Mouse (Mus musculus) cerebellum, postnatal 14 days (tissue): ENCODE measurements around the gene Ggcx.

Experiments used
- DNase-seq, 2 experiments: peaks; one replicate each; pipeline ENCODE4 v3.0.0; 2021; ENCODE audit warnings: mixed read lengths in 2 of 2

Gene Ggcx

DNA sequence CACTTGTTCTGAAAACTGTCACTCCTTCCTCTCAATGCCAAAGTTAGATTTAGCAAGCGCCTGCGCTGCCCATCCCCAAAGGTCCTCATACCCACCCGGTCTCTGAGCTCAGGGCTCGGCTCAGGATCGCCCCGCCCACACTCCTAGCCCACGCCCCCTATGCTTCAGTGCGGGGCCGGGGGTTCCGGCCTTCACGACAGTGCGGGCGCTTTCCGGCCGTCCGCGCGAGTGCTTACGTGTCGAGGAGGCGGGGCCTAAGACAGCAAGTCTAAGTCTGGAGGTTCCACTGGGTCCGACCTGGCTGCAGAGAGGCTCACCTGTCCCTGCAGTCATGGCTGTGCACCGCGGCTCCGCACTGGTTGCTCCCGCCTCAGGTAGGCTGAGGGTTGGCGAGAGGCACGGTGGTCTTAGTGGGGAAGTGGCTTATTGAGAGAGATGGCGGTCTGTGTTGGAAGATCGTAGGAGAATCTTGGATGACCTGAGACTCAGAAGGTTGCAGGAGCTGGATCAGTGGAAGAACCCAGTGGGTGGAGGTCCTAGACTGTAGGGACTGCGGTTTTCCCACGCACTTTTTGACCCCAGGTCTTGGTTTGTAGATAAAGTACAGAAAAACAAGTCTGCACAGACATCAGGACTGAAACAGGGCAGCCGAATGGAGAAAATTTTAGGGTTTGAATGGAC is at the start of gene Ggcx:
Ggcx (plus strand) TSS at position 233 of the 681 bp plus-strand sequence.
- DNase-seq = peak; percentile 95 to 97

DNA sequence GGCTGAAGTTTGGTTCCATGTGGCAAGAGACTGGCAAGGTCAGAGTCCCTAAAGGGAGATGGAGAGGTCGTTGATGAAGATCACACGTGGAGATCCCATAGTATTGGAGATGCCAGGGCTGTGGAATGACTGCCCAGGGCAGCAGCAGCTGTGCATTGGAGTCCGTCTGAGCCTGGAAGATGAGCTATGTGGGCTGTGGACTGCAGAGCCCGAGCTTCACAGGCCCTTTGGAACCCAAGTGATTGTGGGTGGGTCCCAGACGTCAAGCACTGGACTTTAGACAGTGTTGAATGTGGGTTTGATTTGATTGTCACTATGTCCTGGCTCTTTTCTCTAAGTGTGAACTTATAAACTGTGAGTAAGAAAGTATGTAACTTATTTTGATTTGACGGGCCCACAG is 49.1 kb upstream of the Ggcx start:
- no peak for DNase-seq

DNA sequence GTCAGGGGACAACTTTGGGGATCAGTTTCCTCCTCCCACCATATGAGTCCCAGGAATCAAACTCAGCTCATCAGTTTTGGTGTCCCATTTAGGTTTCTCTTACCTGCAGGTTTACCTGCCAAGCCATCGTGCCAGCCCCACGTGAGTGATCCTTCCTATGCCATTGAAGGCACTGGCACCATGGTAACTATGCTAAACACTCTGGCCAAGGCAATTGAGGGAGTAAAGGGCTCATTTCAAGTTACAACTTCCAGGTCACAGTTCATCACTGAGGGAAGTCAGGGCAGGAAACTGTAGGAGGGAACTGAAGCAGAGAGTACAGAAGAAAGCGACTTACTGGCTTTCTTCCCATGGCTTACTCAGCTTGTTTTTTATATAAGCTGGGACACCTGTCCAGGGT is 47.8 kb upstream of the Ggcx start:
- no peak for DNase-seq

DNA sequence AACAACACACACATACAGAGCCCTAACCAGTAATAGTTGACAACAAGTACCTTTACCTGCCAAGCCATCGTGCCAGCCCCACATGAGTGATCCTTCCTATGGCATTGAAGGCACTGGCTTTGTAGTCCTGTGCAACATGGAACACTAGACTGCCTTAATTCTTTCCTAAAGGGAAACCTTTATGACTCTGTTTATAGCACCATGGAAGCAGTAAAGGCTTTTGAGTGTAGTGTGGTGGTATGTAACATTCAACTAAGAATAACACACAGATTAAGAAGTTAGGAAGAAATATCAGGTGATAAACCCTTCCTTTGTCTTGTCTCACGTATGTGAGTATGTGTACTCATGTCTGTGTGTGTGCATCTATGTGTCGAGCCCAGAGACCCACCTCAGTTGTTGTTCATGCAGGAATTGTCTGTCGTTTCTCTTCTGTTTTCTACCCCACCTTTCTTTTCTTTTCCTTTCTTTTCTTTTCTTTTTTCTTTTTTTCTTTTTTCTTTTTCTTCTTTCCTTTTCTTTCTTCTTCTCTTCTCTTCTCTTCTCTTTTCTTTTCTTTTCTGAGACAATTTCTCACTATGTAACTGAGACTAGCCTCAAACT is 47.2 kb upstream of the Ggcx start, which contains the start of gene Rnf181:
Rnf181 (minus strand) TSS at position 113 of the 600 bp plus-strand sequence.
- DNase-seq = no peak

DNA sequence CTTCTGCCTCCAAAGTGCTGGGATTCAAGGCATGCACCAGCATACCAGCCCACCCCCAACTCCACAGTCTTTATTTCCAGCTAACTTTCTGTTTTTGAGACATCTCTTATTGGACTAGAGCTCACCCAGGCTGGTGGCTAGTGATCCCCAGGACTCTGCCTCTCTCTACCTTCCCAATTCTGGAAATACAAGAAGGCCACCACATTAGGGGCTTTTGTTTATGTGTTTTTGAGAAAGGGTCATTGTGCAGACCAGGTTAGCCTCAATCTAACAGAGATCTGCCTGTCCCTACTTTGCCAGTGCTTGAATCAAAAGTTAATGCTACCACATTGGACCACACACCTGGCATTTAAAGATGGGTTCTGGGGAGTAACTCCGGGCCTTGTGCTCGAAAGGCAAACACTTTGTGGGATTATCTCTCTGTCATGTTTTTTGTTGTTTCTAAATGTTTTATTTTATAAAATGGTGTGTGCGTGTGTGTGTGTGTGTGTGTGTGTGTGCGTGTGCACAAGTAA is 46.6 kb upstream of the Ggcx start:
- DNase-seq = no peak

DNA sequence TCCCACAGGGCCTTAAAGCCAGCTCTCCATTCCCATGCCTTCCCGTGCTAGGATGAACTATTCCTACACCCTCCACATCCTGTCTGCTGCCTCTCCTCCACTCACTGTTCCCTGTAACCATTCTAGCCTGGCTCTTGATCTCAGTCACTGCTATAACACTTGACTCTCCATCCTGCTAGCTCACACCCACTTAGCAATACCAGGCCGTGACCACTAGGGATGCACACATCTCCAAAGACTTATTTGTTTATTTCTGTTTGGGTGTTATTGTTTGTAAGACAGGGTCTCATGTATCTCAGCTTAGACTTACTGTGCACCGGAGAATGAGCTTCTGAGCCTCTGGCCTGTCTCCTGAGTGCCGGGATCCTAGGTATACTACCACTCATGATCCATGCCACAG is 44.6 kb upstream of the Ggcx start:
- no peak for DNase-seq

DNA sequence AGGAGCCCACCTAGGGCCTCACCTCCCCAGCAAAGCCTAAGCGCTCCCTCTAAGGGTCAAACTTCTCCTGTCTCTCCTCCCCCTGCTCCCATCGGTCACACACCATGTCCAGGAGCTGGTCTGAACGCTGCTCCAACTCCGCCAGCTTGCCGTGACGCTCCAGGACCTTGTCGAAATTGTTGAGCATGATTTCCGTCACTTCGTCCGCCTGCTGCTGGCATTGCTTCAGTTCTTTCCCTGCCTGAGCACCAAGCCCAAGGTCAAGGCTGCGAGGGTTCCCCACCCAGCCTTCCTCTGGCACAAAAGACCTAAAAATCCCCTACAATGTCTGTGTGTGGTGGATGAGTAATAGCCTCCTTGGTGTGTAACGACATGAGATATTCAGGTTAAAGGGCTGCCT is 44.0 kb upstream of the Ggcx start:
- no peak for DNase-seq

DNA sequence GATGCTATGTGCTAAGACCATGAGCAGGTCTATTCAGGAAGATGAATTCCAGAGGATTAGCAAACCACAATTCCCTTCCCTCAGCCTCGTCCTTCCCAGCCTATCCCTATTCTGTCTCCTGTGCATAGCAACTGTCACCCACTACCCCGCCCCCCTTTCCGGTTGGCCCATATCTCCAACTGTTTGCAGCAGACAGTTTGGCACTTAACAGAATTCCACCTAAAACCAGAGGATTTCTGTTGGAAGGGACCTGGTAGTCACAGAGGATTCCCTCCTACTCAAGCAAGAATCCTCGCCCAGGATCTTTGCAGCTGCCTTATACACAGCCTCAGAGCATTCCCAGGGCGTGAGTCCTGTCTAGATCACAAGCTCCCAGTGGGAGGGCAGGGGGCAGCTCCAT is 43.0 kb upstream of the Ggcx start:
- no peak for DNase-seq

DNA sequence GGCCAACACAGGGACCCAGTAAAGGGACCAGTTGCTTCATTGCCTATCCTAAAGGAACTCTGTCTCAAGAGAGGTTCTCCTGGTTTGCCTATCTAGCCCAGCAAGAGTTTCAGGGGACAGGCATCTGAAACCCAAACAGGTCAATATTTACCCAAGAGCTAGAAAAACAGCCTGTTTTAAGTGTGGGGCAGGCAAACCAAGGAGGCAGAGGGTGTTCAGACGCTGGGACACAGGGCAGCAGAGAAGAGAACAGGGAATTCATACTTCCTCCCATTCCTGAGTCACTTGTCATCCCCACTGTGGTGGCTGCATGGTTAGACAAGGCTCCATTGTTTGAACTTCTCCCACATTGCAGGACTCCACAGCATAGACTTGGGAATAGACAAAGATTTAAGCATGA is 42.5 kb upstream of the Ggcx start:
- DNase-seq = no peak

DNA sequence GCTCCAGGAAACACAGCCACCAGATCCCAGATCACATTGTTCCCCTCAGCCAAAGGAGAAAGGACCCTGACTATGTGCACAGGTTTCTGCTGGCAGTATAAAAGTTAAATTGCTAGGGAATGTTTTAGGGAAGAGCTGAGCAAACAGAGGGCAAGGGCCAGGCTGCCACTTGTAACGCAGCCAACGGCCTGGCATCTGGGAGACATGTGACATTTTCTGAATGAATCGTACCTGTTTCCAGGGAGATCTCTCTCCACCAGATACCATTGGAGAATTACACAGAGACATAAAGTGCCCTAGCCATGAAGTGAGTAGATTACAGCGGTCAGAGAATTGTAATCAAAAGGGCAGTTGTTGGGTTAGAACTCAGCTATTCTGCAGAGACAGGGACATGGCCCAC is 40.9 kb upstream of the Ggcx start:
- no peak for DNase-seq

DNA sequence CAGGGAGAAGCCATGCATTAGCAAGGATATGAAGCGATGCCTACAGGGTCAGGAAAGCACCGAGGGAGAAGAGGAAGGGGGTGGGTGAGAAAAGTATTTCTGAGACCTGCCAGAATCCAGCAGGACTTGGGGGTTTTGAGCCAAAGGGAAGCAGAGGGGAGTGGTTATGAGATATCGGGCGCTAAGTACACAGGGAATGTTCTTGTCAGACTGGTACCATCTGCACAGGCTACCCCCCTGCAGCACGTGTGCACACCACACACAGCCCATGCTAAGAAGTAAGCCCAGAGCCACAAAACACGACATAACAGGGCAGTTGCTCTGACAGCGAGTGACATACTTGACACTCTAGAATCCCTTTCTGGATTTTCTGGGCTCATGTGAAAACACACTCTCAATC is 39.9 kb upstream of the Ggcx start:
- DNase-seq = no peak

DNA sequence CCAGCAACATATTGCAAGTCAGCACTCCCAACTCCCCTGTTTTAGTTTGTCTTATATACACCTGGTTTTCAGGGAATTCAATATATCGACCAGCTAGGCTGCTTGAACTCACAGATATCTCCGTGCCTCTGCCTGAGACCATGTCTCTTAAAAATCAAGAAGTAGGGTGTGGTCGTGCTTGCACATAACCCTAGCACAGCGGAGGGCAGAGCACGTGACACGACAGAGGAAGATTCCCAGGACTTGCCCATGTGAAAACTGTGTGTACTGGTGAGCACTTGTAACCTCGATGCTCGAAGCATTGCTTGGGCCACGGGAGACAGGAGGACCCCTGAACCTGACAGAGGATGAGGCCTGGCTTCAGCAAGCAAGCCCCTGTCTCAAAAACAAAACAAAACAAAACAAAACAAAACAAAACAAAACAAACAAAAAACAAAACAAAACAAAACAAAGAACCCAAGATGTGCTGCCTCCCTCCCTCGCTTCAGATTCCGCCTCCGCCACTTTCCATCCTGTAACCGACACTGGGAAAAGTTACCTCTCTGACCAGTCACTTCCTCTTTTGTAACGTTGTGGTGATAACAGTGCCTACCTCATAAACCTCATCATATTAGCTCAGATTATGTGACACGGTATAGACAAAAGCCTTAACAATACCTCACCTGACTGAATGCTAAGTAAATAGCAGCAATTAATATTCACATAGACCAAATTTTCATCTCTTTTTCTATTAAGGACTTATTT is 39.1 kb upstream of the Ggcx start:
- DNase-seq = no peak

DNA sequence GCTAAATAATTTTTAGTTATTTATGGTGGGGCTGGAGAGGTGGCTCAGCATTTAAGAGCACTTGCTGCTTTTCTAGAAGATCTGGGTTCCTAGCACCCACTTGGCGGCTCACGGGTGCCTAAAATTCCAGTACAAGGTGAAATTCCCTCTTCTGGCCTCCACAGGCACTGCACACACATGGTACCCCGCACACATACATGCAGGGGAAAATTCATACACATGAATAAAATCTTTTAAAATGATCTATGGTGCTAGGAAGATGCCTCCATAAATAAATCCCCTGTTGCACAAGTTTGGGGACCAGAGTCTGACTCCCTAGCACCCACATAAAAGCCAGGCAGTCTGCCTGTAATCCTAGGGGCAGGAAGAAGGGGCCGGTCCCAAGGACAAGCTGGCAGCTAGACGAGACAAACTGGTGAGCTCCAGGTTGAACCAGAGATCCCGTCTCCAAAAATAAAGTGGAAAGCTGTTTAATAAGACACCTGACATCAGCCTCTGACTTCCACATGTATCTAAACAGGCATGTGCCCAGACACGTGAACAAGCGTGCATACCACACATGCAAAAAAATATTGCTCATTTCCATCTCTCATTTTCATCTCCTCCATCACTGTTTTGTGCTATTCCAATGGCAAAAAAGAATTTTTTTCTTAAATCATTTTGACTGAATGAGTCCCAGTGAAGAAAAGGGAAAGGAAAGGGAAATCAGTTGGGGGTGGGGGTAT is 35.4 kb upstream of the Ggcx start:
- no peak for DNase-seq

DNA sequence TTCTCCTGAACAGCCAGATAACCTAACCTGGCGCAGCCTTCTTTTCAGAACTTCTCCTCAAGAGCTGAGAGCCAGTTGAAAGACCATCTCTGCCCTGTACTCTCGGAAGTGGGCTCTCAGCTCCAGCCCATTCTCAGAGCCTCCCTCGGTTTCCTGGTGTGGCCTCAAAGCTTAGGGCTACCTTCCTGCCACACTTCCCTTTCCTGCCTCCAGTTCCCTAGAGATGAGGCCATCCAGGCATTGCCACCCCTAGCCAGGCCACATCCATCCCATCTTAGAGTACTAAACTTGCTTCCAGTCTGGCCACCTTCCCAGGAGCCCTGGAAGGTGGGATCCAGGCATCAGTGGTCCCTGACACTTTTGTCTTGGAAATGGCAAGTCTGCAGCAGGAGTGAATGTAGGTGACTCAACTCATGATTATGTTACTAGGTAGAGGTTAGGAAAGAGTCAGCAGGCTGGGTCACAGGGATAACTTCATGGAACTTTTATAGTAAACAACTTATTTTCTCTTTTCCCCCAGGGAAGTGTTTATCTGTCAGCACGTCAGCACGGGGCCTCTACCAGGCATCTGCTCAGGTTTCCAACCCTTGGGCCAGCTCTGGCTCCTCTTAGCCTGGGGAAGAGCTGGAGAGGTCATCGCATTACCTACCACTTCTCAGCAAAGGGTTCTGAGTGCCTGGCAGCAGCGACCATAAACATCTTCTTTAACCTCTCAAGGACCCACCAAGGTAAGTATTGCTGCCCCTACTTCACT is 34.6 kb upstream of the Ggcx start:
- DNase-seq = no peak

DNA sequence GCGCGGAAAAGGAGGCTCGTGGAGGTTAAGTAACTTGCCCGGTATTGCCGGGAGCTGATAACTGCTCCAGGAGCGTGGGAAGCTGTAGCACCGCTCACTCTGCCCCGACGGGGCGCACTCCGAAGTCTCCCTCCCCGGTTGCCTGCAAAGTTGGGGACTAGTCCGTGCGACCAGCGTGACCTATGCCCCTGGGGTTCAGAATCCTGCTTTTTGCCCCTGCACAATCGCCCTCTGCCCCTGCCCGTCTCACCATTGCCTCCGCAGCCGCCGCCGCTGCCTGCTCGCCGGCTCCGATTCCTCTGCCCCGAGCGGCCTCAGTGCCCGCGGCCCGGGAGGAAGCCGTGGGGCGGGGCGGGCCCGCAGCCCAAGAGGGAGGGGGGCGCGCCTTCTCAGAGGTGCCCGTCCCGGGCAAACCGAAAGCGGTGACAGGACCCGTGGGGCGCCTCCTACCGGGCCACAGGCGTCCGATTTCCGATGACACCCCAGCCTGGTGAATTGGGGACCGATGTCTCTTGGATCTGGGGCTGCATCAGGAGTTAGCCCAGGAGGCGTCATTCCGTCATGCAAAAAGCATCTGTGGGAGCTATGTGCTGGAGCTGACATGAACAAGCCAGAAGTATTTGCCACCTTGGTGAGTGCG is 33.9 kb upstream of the Ggcx start, which contains the start of gene Vamp5:
Vamp5 (minus strand) TSS at position 338 of the 640 bp plus-strand sequence.
- DNase-seq = peak; percentile 20 to 40

DNA sequence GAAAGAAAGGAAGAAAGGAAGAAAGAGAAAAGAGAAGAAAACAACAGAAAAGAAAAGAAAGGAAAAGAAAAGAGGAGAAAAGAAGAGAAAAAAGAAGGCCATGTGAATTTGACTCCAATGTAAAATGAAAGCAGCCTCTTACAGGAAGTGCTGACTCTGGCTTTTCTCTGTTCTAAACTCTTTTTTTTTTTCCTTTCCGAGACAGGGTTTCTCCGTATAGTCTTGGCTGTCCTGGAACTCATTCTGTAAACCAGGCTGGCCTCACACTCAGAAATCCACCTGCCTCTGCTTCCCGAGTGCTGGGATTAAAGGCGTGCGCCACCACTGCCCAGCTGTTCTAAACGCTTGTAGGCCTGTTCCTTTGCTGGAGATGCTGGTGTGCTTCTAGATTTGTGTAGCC is 31.6 kb upstream of the Ggcx start:
- no peak for DNase-seq

DNA sequence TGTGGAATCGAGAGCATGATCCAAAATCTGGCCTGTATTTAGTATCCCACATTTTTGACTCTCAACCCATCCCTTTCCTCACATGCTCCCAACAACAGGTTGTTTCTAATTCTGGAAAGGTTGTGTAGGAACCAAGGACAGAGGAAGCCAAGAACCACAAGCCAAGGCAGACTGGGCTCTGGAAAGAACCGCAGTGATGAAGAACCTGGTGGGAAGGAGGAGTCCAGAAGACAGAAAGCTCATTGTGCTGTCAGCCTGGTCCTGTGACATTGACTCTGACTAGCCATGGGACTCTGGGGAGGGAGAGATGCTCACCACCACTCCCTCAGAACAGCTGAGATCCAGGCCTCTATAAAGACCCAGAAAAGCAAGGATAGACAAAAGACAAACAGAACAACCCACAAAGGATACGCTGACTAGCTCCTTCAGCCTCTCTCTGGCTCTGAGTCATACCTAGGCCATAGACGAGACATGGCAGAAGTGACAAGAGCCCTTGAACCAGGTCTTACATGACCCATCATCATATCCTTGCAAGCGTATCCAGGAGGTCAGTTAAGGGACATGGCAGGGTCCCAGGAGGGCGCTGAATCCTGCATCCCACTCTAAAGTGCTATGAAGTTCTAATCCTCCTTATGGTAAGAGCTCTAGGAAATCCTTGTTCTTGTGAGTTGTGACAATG is 30.8 kb upstream of the Ggcx start:
- no peak for DNase-seq

DNA sequence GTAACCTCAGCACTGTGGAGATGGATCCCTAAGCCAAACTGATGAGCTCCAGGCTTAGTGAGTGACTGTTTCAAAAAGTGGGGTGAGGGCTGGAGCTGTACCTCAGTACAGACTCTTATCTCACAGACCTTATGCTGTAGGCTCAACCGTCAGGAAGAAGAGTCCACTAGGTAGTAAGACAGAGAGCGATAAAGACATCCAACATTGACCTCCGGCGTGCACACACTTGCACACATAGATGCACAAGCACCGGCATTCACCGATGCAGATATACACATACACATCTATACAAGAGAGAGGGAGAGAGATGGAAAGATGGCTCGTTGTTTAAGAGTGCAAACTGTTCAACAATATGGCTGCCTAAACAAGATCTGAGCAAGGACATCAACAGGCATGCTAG is 30.2 kb upstream of the Ggcx start:
- no peak for DNase-seq

DNA sequence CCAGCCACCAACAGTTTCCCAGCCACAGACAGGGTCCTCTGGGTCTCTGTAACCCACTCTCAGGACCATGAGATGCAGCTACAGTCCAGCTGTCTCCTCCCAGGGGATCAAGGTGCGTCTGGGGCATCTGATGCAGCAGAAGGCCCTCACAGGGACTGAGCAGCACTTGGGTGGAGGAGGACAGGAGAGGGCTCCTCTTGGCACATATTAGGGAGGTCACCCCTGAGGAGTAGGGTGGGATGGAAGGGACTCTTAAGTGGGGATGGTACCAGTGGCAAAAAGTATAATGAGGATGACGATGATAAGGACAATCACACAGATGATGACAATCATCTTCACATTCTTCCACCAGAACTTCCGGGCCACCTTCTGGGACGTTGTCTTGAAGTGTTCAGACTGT is 28.9 kb upstream of the Ggcx start:
- no peak for DNase-seq

DNA sequence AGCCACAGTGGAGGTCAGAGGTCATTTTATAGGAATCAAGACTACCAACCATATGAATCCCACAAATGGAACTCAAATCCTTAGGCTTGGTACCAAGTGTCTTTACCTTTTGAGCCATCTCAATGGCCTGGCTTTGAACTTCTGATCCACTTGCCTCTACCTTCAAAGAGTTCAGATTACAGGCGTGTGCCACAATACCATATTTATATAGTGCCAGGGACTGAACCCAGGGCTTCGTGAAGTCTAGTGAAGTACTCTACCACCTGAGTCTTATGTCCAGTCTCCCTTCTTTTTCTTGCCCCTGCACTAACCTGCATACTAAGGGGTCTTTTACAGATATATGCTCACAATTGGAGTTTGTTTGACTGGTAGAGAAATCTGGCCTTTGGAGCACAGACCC is 27.5 kb upstream of the Ggcx start:
- DNase-seq = no peak

DNA sequence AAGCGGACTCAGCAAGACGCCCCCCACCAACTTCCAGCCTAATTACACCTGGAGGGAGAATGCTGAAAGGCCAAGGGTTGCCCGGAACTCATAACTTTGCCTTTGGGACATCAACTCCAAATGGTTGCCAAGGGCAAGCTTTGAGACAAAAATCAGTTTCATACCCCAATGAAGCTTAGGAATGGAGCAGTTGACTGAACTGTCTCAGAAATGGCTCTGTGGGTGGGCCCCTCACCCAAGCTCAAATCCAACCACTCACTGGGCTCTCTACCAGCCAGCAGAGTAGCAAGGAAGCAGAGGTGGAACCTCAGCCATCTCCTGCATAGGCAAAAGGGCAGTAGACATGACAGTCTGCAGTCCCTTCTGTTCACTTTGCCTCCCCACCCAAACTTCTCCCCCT is 26.3 kb upstream of the Ggcx start:
- DNase-seq = no peak
